Comparison of ENCODE assay signal across 8 mouse cellular contexts in genomic region chr14:72603194-72603521, GRCm38 (mm10).
DNase-seq lines count a peak whose midpoint lies in the region; ATAC-seq and TF ChIP-seq lines count a peak whose summit lies in the region.

No protein-coding gene starts in this region.

- in situ Hi-C loops in ES-E14 (cut with MboI; ENCODE audit: low sequenced_read_pairs in 2 of 2, unreplicated experiment in 2 of 2), result no loop called here

- no peaks in the 10 kb centered on the region for H3K27me3 ChIP-seq in heart, embryonic 14.5 days (ENCODE audit: control insufficient read depth, insufficient read depth, low read length)
- no peaks in the 10 kb centered on the region for H3K27me3 ChIP-seq in forebrain, postnatal 0 days (ENCODE audit: insufficient read depth, low read length)

- peaks cover 0 to 13% of the 10 kb centered on the region in 2 experiments; a peak in 2 of 4 replicates for H3K4me1 ChIP-seq in heart, embryonic 14.5 days (ENCODE audit: control insufficient read depth in 2 of 2, insufficient read depth in 2 of 2, low read length in 2 of 2)
- no peaks in the 10 kb centered on the region for H3K4me1 ChIP-seq in ES-E14 (ENCODE audit: control insufficient read depth in 2 of 2, insufficient read depth in 2 of 2, low read length in 2 of 2, poor library complexity in 1 of 2)
- peaks cover 17% of the 10 kb centered on the region for H3K4me1 ChIP-seq in forebrain, postnatal 0 days (ENCODE audit: insufficient read depth)

- under 1% methylated on average over 8 of the region's 8 CpGs for WGBS in heart, embryonic 14.5 days
- WGBS in forebrain, postnatal 0 days, result 1% methylated on average over 8 of the region's 8 CpGs
- WGBS in macrophage (ENCODE audit: missing documents), result 1% methylated on average over 8 of the region's 8 CpGs

- peak overlapping the region; percentile 61 to 74 for H3K4me3 ChIP-seq in heart, embryonic 14.5 days (ENCODE audit: control insufficient read depth in 1 of 2, insufficient read depth in 1 of 2, low read depth in 1 of 2, low read length in 2 of 2)
- H3K4me3 ChIP-seq in ES-E14 (ENCODE audit: insufficient read depth in 1 of 2, low read depth in 1 of 2, low read length in 2 of 2, poor library complexity in 1 of 2, severe bottlenecking in 1 of 2) (peak overlapping the region; percentile 65 to 72), macrophage (ENCODE audit: inconsistent target) (peak overlapping the region; percentile 79)
- H3K4me3 ChIP-seq in forebrain, postnatal 0 days (ENCODE audit: low read depth, low read length), result peak overlapping the region; percentile 58

- peak overlapping the region; percentile 75 for H3K4me2 ChIP-seq in heart, embryonic 14.5 days (ENCODE audit: low read length)
- H3K4me2 ChIP-seq in forebrain, postnatal 0 days (ENCODE audit: low read depth), result peak overlapping the region; percentile 69

- peak overlapping the region; percentile 78 to 91 for H3K27ac ChIP-seq in heart, embryonic 14.5 days (replicated peaks in 1 of 2; ENCODE audit: control insufficient read depth in 1 of 2, insufficient read depth in 1 of 2, low read depth in 2 of 2, low read length in 2 of 2)
- peak overlapping the region; percentile 84; the same call in 1 of the 2 replicates for H3K27ac ChIP-seq in ES-E14 (ENCODE audit: insufficient read depth, low read depth, low read length, poor library complexity, severe bottlenecking)
- peak overlapping the region; percentile 83 for H3K27ac ChIP-seq in forebrain, postnatal 0 days (ENCODE audit: low read depth, low read length)
- peak overlapping the region; percentile 88 for H3K27ac ChIP-seq in macrophage

- H3K9ac ChIP-seq in heart, embryonic 14.5 days (ENCODE audit: low read length), result peak overlapping the region; percentile 82
- peak overlapping the region; percentile 85 for H3K9ac ChIP-seq in ES-E14 (ENCODE audit: insufficient read depth, low read depth, low read length, poor library complexity, severe bottlenecking)
- peak overlapping the region; percentile 63 for H3K9ac ChIP-seq in forebrain, postnatal 0 days

- H3K36me3 ChIP-seq in heart, embryonic 14.5 days (ENCODE audit: control insufficient read depth, insufficient read depth, low read length), result no peaks in the 10 kb centered on the region
- H3K36me3 ChIP-seq in ES-E14 (ENCODE audit: control insufficient read depth, insufficient read depth, low read length, poor library complexity, severe bottlenecking), result no peaks in the 10 kb centered on the region
- no peaks in the 10 kb centered on the region for H3K36me3 ChIP-seq in forebrain, postnatal 0 days (ENCODE audit: insufficient read depth)
- peaks cover 8% of the 10 kb centered on the region; the same call in 1 of the 2 replicates for H3K36me3 ChIP-seq in macrophage (ENCODE audit: inconsistent target)

- no peak for TF ChIP-seq CTCF in forebrain, postnatal 0 days (IDR thresholded peaks at IDR 0.05; ENCODE audit: low read depth)

- no peaks in the 10 kb centered on the region for H3K9me3 ChIP-seq in heart, embryonic 14.5 days (ENCODE audit: control insufficient read depth, low read length)
- H3K9me3 ChIP-seq in ES-E14 (ENCODE audit: control insufficient read depth, insufficient read depth, low read depth, low read length), result no peaks in the 10 kb centered on the region
- no peaks in the 10 kb centered on the region for H3K9me3 ChIP-seq in forebrain, postnatal 0 days (ENCODE audit: low read length)

- ATAC-seq in heart, embryonic 14.5 days (ENCODE audit: insufficient number of reproducible peaks, insufficient read depth, low FRiP score, low read depth), result no peak
- no peak; the same call in 1 of the 2 replicates for ATAC-seq in forebrain, postnatal 0 days

- no peak for DNase-seq in heart, adult 11 months
- DNase-seq in ES-E14 (ENCODE audit: low read depth, low spot score), result no peak
- no peak for DNase-seq in forebrain, postnatal 0 days
- no peak for DNase-seq in spleen, adult 12 weeks (ENCODE audit: low spot score)
- no peak for DNase-seq in adrenal gland, postnatal 25 days
- DNase-seq in natural killer cell, adult 2 months (ENCODE audit: low spot score in 2 of 2), result no peak

- H3K79me2 ChIP-seq in macrophage (ENCODE audit: inconsistent target), result peaks cover 81% of the 10 kb centered on the region

TF ChIP-seq in ES-E14, 5 proteins besides CTCF, POLR2A, EP300 and RAD21:
- TF ChIP-seq CHD2 (IDR thresholded peaks at IDR 0.05; ENCODE audit: low read depth, low read length) (no peak), ZC3H11A (IDR thresholded peaks at IDR 0.05; ENCODE audit: borderline replicate concordance, low read depth, low read length) (no peak), MAFK (IDR thresholded peaks at IDR 0.05; ENCODE audit: insufficient read depth, low read depth, low read length) (no peak), ZNF384 (IDR thresholded peaks at IDR 0.05; ENCODE audit: low read depth, low read length) (no peak), HCFC1 (IDR thresholded peaks at IDR 0.05; ENCODE audit: borderline replicate concordance, insufficient read depth, low read length) (no peak)
